Comparison of ENCODE assay signal across 23 mouse cellular contexts in genomic region chr2:103576371-103576770, GRCm38 (mm10). TPM values are rescaled to one million over a fixed set of nuclear protein-coding genes. Genes with fewer than 3 reads are reported as not detected.
DNase-seq lines count a peak whose midpoint lies in the region; ATAC-seq and TF ChIP-seq lines count a peak whose summit lies in the region.
"Had no signal": no experiment of that assay in that cellular context is flagged by ENCODE, and none has a peak within 500 bp of the region (broad histone marks: within the 10 kb centered on the region; RNA-seq: fewer than 3 reads in every experiment).

No protein-coding gene starts in this region.

- no peaks in the 10 kb centered on the region for H3K36me3 ChIP-seq in heart, embryonic 11.5 days (ENCODE audit: control insufficient read depth, insufficient read depth, low read length)
- H3K36me3 ChIP-seq in liver, adult 2 months (ENCODE audit: control insufficient read depth, insufficient read depth, low read length), result no peaks in the 10 kb centered on the region
- no peaks in the 10 kb centered on the region for H3K36me3 ChIP-seq in liver, postnatal 0 days (replicated peaks; ENCODE audit: insufficient read depth, low read length)
- no peaks in the 10 kb centered on the region for H3K36me3 ChIP-seq in CH12.LX (replicated peaks in 1 of 2; ENCODE audit: control insufficient read depth in 1 of 2, insufficient read depth in 1 of 2, low read length in 1 of 2)
- peaks cover 4% of the 10 kb centered on the region for H3K36me3 ChIP-seq in myocyte (ENCODE audit: control insufficient read depth, insufficient read depth)
- no peaks in the 10 kb centered on the region for H3K36me3 ChIP-seq in stomach, postnatal 0 days (ENCODE audit: control insufficient read depth, insufficient read depth, low read length)
- H3K36me3 ChIP-seq: embryonic facial prominence, embryonic 12.5 days; forebrain, embryonic 12.5 days; hindbrain, embryonic 13.5 days had no signal

- no peak overlapping the region for H3K4me3 ChIP-seq in heart, embryonic 11.5 days (ENCODE audit: low read depth, low read length)
- no peak overlapping the region for H3K4me3 ChIP-seq in liver, adult 2 months (ENCODE audit: insufficient read depth, low read depth, low read length)
- H3K4me3 ChIP-seq in liver, postnatal 0 days (ENCODE audit: low read depth, low read length), result no peak overlapping the region
- H3K4me3 ChIP-seq in CH12.LX (replicated peaks in 1 of 3; ENCODE audit: low read depth in 2 of 3, low read length in 2 of 3, poor library complexity in 1 of 3), result no peak overlapping the region
- no peak overlapping the region for H3K4me3 ChIP-seq in myocyte
- no peak overlapping the region for H3K4me3 ChIP-seq in stomach, postnatal 0 days (ENCODE audit: low read depth, low read length)
- H3K4me3 ChIP-seq: embryonic facial prominence, embryonic 12.5 days; forebrain, embryonic 12.5 days; hindbrain, embryonic 13.5 days had no signal

- H3K9me3 ChIP-seq in heart, embryonic 11.5 days (replicated peaks; ENCODE audit: control insufficient read depth, low read length), result no peaks in the 10 kb centered on the region
- no peaks in the 10 kb centered on the region for H3K9me3 ChIP-seq in liver, postnatal 0 days (ENCODE audit: low read length)
- H3K9me3 ChIP-seq in CH12.LX (replicated peaks; ENCODE audit: low read length), result no peaks in the 10 kb centered on the region
- H3K9me3 ChIP-seq in stomach, postnatal 0 days (ENCODE audit: control insufficient read depth, low read length), result no peaks in the 10 kb centered on the region
- H3K9me3 ChIP-seq: embryonic facial prominence, embryonic 12.5 days; forebrain, embryonic 12.5 days; hindbrain, embryonic 13.5 days had no signal

- no peak for DNase-seq in heart, postnatal 36 days
- peak; percentile 66 for DNase-seq in liver, adult 2 months (ENCODE audit: extremely low read depth, low read depth, low spot score)
- DNase-seq in liver, postnatal 0 days, result no peak
- no peak for DNase-seq in CH12.LX (ENCODE audit: extremely low read depth)
- no peak for DNase-seq in stomach, postnatal 0 days (ENCODE audit: low spot score)
- no peak for DNase-seq in frontal cortex, postnatal 36 days (ENCODE audit: low spot score in 2 of 2)
- DNase-seq: adrenal gland, postnatal 10 days; B cell, adult 2 months; cerebellum, adult 11 months; cerebellum, adult 8-10 months; cerebellum, postnatal 14 days; embryo, embryonic 11 days; gastrocnemius, postnatal 36 days; heart, adult 18-20 months; kidney, adult 2 months had no signal

- H3K4me2 ChIP-seq in heart, embryonic 11.5 days, result no peak overlapping the region
- H3K4me2 ChIP-seq in liver, postnatal 0 days (ENCODE audit: low read depth, low read length), result no peak overlapping the region
- peak overlapping the region; percentile 80 for H3K4me2 ChIP-seq in CH12.LX (ENCODE audit: insufficient read depth, low read depth, poor library complexity, severe bottlenecking)
- H3K4me2 ChIP-seq in myocyte (ENCODE audit: low read depth), result peak overlapping the region; percentile 81
- H3K4me2 ChIP-seq in stomach, postnatal 0 days (replicated peaks; ENCODE audit: low read depth), result no peak overlapping the region
- H3K4me2 ChIP-seq: embryonic facial prominence, embryonic 12.5 days; forebrain, embryonic 12.5 days; hindbrain, embryonic 13.5 days had no signal

- TF ChIP-seq RAD21 in CH12.LX (IDR thresholded peaks at IDR 0.05; ENCODE audit: low read depth, low read length), result no peak

- TF ChIP-seq EP300 in liver, postnatal 0 days (IDR thresholded peaks at IDR 0.05; ENCODE audit: low read depth), result no peak
- TF ChIP-seq EP300 in CH12.LX (IDR thresholded peaks at IDR 0.05; ENCODE audit: low read length), result no peak
- TF ChIP-seq EP300 in stomach, postnatal 0 days (optimal IDR thresholded peaks at IDR 0.05), result no peak

- H3K79me2 ChIP-seq in liver, adult 2 months (ENCODE audit: control insufficient read depth, insufficient read depth, low read length), result peaks cover 46% of the 10 kb centered on the region
- H3K79me2 ChIP-seq in CH12.LX (replicated peaks; ENCODE audit: control insufficient read depth, extremely low read depth, insufficient read depth, poor library complexity, severe bottlenecking) (0 out of 2 replicates have a peak, but pooled peaks cover 2% of the 10 kb centered on the region), myocyte (ENCODE audit: control insufficient read depth, insufficient read depth) (peaks cover 56% of the 10 kb centered on the region)

- H3ac ChIP-seq in myocyte (ENCODE audit: control insufficient read depth, insufficient read length), result no peak overlapping the region

- TF ChIP-seq POLR2A in liver, adult 2 months (IDR thresholded peaks at IDR 0.05; ENCODE audit: extremely low read depth, insufficient read depth, low read length), result no peak
- TF ChIP-seq POLR2A in CH12.LX (IDR thresholded peaks at IDR 0.05; ENCODE audit: low read depth, low read length) (no peak), myocyte (IDR thresholded peaks at IDR 0.05; ENCODE audit: insufficient read length, low read depth) (no peak)

- no peak for ATAC-seq in heart, embryonic 11.5 days (replicated peaks; ENCODE audit: insufficient number of reproducible peaks, low FRiP score, low TSS enrichment)
- no peak for ATAC-seq in liver, postnatal 0 days
- ATAC-seq in stomach, postnatal 0 days (ENCODE audit: low FRiP score, low TSS enrichment), result no peak
- ATAC-seq: forebrain, embryonic 16.5 days; hindbrain, postnatal 0 days; intestine, embryonic 16.5 days had no signal

- peaks cover 64% of the 10 kb centered on the region for H3K4me1 ChIP-seq in heart, embryonic 11.5 days (ENCODE audit: control insufficient read depth, insufficient read depth, low read length)
- H3K4me1 ChIP-seq in liver, adult 2 months (ENCODE audit: control insufficient read depth, insufficient read depth, low read length), result peaks cover 31% of the 10 kb centered on the region
- peaks cover 35% of the 10 kb centered on the region for H3K4me1 ChIP-seq in liver, postnatal 0 days (ENCODE audit: insufficient read depth)
- H3K4me1 ChIP-seq in CH12.LX (ENCODE audit: control insufficient read depth in 1 of 2, insufficient read depth in 2 of 2), result peaks cover 2 to 20% of the 10 kb centered on the region in 2 experiments; a peak in 2 of 4 replicates
- H3K4me1 ChIP-seq in stomach, postnatal 0 days (replicated peaks; ENCODE audit: control insufficient read depth, insufficient read depth), result peaks cover 5% of the 10 kb centered on the region; the same call in 1 of the 2 replicates

- TF ChIP-seq CTCF in liver, adult 2 months (IDR thresholded peaks at IDR 0.05; ENCODE audit: low read depth, low read length), result no peak
- no peak for TF ChIP-seq CTCF in liver, postnatal 0 days (IDR thresholded peaks at IDR 0.05; ENCODE audit: low read depth)
- TF ChIP-seq CTCF in CH12.LX (conservative IDR thresholded peaks at IDR 0.05 in 1 of 2, IDR thresholded peaks at IDR 0.05 in 1 of 2; ENCODE audit: low read depth in 2 of 2, low read length in 2 of 2), result no peak
- no peak for TF ChIP-seq CTCF in stomach, postnatal 0 days (IDR thresholded peaks at IDR 0.05; ENCODE audit: low read depth)

- in situ Hi-C loops in CH12.LX (cut with MboI; ENCODE audit: low pct_ligation_motif_present, low pct_unique_long_range_greater_than_20kb, low sequenced_read_pairs), result no loop called here

- H3K27me3 ChIP-seq in heart, embryonic 11.5 days (ENCODE audit: control insufficient read depth, insufficient read depth, low read length), result no peaks in the 10 kb centered on the region
- no peaks in the 10 kb centered on the region for H3K27me3 ChIP-seq in liver, adult 2 months (ENCODE audit: control insufficient read depth, insufficient read depth, low read length)
- H3K27me3 ChIP-seq in liver, postnatal 0 days (ENCODE audit: insufficient read depth, low read length), result no peaks in the 10 kb centered on the region
- H3K27me3 ChIP-seq in CH12.LX (replicated peaks), result no peaks in the 10 kb centered on the region
- H3K27me3 ChIP-seq in myocyte (ENCODE audit: control insufficient read depth, insufficient read depth, insufficient read length), result no peaks in the 10 kb centered on the region
- no peaks in the 10 kb centered on the region for H3K27me3 ChIP-seq in stomach, postnatal 0 days (ENCODE audit: control insufficient read depth, insufficient read depth, low read length)
- H3K27me3 ChIP-seq: embryonic facial prominence, embryonic 12.5 days; forebrain, embryonic 12.5 days; hindbrain, embryonic 13.5 days had no signal

- dilution Hi-C loops in CH12.LX (cut with MboI; ENCODE audit: extremely low pct_ligation_motif_present, extremely low pct_unique_long_range_greater_than_20kb, low sequenced_read_pairs), result no loop called here

- 0 out of 2 replicates have a peak overlapping the region, but pooled peaks have one; percentile 3 for H3K27ac ChIP-seq in heart, embryonic 11.5 days (ENCODE audit: low read depth, low read length)
- H3K27ac ChIP-seq in liver, adult 2 months (replicated peaks; ENCODE audit: insufficient read depth, low read depth, low read length), result no peak overlapping the region
- no peak overlapping the region for H3K27ac ChIP-seq in liver, postnatal 0 days (ENCODE audit: low read depth)
- no peak overlapping the region for H3K27ac ChIP-seq in CH12.LX (ENCODE audit: insufficient read depth, low read depth)
- no peak overlapping the region for H3K27ac ChIP-seq in stomach, postnatal 0 days (replicated peaks)
- H3K27ac ChIP-seq: embryonic facial prominence, embryonic 12.5 days; forebrain, embryonic 12.5 days; hindbrain, embryonic 13.5 days; hindbrain, postnatal 0 days had no signal

- no peak overlapping the region for H3K9ac ChIP-seq in heart, embryonic 11.5 days (ENCODE audit: low read depth, low read length)
- no peak overlapping the region for H3K9ac ChIP-seq in liver, adult 2 months (ENCODE audit: low read depth, low read length)
- H3K9ac ChIP-seq in liver, postnatal 0 days (replicated peaks), result no peak overlapping the region
- H3K9ac ChIP-seq in CH12.LX (ENCODE audit: insufficient read depth, low read depth), result no peak overlapping the region
- no peak overlapping the region for H3K9ac ChIP-seq in stomach, postnatal 0 days (ENCODE audit: low read length)
- H3K9ac ChIP-seq: embryonic facial prominence, embryonic 12.5 days; forebrain, embryonic 12.5 days; hindbrain, embryonic 13.5 days had no signal

- WGBS in heart, embryonic 11.5 days (ENCODE audit: insufficient replicate concordance), result 77% methylated on average over 3 of the region's 3 CpGs
- WGBS in liver, adult 2 months, result 26% methylated on average over 3 of the region's 3 CpGs
- 57% methylated on average over 3 of the region's 3 CpGs for WGBS in liver, postnatal 0 days (ENCODE audit: insufficient replicate concordance)
- WGBS in stomach, postnatal 0 days, result 71% methylated on average over 3 of the region's 3 CpGs

- intact Hi-C loops in heart, postnatal 36 days (cut with DNase I), result no loop called here

RNA-seq across cellular contexts. Expression of gene Abtb2, which starts 10.3 kb away (rescaled TPM):
- polyA plus RNA-seq in heart, embryonic 11.5 days (2014; fragmentation: Nextera tagmentation; extraction: Ambion mirVana), result 15.6 and 20.6 TPM in 2 replicates
- 10 to 100 TPM; 21.9 to 24.4 TPM for total RNA-seq in heart, postnatal 36 days (2021)
- 6.5 and 8.6 TPM in 2 replicates for total RNA-seq in liver, adult 2 months (2014; rRNA removed)
- 15.1 and 17.3 TPM in 2 replicates for polyA plus RNA-seq in liver, adult 2 months (2012; rRNA removed)
- 1.8 and 2.1 TPM in 2 replicates for polyA plus RNA-seq in liver, postnatal 0 days (2015; fragmentation: Nextera tagmentation; extraction: Ambion mirVana)
- total RNA-seq in CH12.LX (2012; rRNA removed) (6.3 and 7.7 TPM in 2 replicates), CH12.LX (2014; rRNA removed) (2.4 and 2.9 TPM in 2 replicates)
- polyA plus RNA-seq in CH12.LX (2012; ENCODE audit: insufficient read length, low read depth) (3.8 and 3.9 TPM in 2 replicates), myocyte (2012; fragmentation: generic; extraction: Trizol) (16.1 TPM)
- 3.5 and 4.0 TPM in 2 replicates for polyA plus RNA-seq in stomach, postnatal 0 days (2015; fragmentation: Nextera tagmentation; extraction: Ambion mirVana)

Comparison
In these comparisons a context has a peak if more than half of its experiments do, and no peak if none do; other contexts are left out.
1. H3K4me2 ChIP-seq: peak in CH12.LX (single experiment) and myocyte (single experiment); none in heart, embryonic 11.5 days (single experiment), liver, postnatal 0 days (single experiment) and stomach, postnatal 0 days (single experiment).